Mouse (Mus musculus): ENCODE data around the gene Scmh1. TPM values are rescaled to one million over a fixed set of nuclear protein-coding genes. Genes with fewer than 3 reads are reported as not detected.
"Not testable (repeated sequence)": the region's sequence is repeated elsewhere in the genome, so short reads cannot be mapped to it uniquely, and the experiment has no call there.

Scmh1 gene
- polyA plus RNA-seq, 1 experiment from 2014 or later: 71.4 TPM

- no peaks in the 10 kb centered on the region for H3K36me3 ChIP-seq (ENCODE audit: control insufficient read depth, insufficient read depth)
- WGBS: 16% methylated on average over 3 of the region's 3 CpGs
- no peak overlapping the region; the same call in 1 of the 2 replicates for H3K9ac ChIP-seq (ENCODE audit: low read length)
- peak overlapping the region; percentile 43 for H3K4me2 ChIP-seq (ENCODE audit: low read depth, low read length)
- H3K9me3 ChIP-seq (replicated peaks; ENCODE audit: control insufficient read depth, low read length): no peaks in the 10 kb centered on the region
- peaks cover 34% of the 10 kb centered on the region for H3K4me1 ChIP-seq (ENCODE audit: control insufficient read depth, insufficient read depth, low read length)
- H3K27ac ChIP-seq (ENCODE audit: low read length): peak overlapping the region; percentile 78
- no peaks in the 10 kb centered on the region for H3K27me3 ChIP-seq (ENCODE audit: control insufficient read depth, insufficient read depth, low read length)
- ATAC-seq (replicated peaks; ENCODE audit: extremely low read depth, insufficient read depth, low FRiP score): peak; percentile 86
- H3K4me3 ChIP-seq (ENCODE audit: low read length): 0 out of 2 replicates have a peak overlapping the region, but pooled peaks have one; percentile 0
Measured at GRCm38 (mm10) chr4:120392748-120393147, 12.3 kb upstream of the Scmh1 start.

GRCm38 (mm10) chr4:120400251-120400650 lies 4.8 kb upstream of the Scmh1 start:
- Histone ChIP-seq H3K4me2 (ENCODE audit: low read depth, low read length) (no peak overlapping the region), H3K27me3 (ENCODE audit: control insufficient read depth, insufficient read depth, low read length) (no peaks in the 10 kb centered on the region), H3K27ac (ENCODE audit: low read length) (no peak overlapping the region), H3K4me3 (ENCODE audit: low read length) (no peak overlapping the region), H3K36me3 (ENCODE audit: control insufficient read depth, insufficient read depth) (no peaks in the 10 kb centered on the region), H3K4me1 (ENCODE audit: control insufficient read depth, insufficient read depth, low read length) (peaks cover 16% of the 10 kb centered on the region), H3K9me3 (replicated peaks; ENCODE audit: control insufficient read depth, low read length) (no peaks in the 10 kb centered on the region), H3K9ac (ENCODE audit: low read length) (no peak overlapping the region)
- ATAC-seq (replicated peaks; ENCODE audit: extremely low read depth, insufficient read depth, low FRiP score): no peak
- 90% methylated on average over 3 of the region's 3 CpGs for whole genome bisulfite sequencing

- H3K27ac ChIP-seq (ENCODE audit: low read length); H3K4me3 ChIP-seq (ENCODE audit: low read length); H3K9me3 ChIP-seq (replicated peaks; ENCODE audit: control insufficient read depth, low read length); H3K4me2 ChIP-seq (ENCODE audit: low read depth, low read length); H3K9ac ChIP-seq (ENCODE audit: low read length); H3K4me1 ChIP-seq (ENCODE audit: control insufficient read depth, insufficient read depth, low read length); H3K36me3 ChIP-seq (ENCODE audit: control insufficient read depth, insufficient read depth); ATAC-seq (replicated peaks; ENCODE audit: extremely low read depth, insufficient read depth, low FRiP score); H3K27me3 ChIP-seq (ENCODE audit: control insufficient read depth, insufficient read depth, low read length): not testable (repeated sequence)
Measured at GRCm38 (mm10) chr4:120402105-120402504, 3.0 kb upstream of the Scmh1 start.

- H3K36me3 ChIP-seq (ENCODE audit: control insufficient read depth, insufficient read depth): no peaks in the 10 kb centered on the region
- peaks cover 16% of the 10 kb centered on the region for H3K4me1 ChIP-seq (ENCODE audit: control insufficient read depth, insufficient read depth, low read length)
- H3K4me2 ChIP-seq (ENCODE audit: low read depth, low read length): no peak overlapping the region
- H3K27ac ChIP-seq (ENCODE audit: low read length): no peak overlapping the region
- H3K4me3 ChIP-seq (ENCODE audit: low read length): no peak overlapping the region
- no peaks in the 10 kb centered on the region for H3K9me3 ChIP-seq (replicated peaks; ENCODE audit: control insufficient read depth, low read length)
- H3K27me3 ChIP-seq (ENCODE audit: control insufficient read depth, insufficient read depth, low read length): no peaks in the 10 kb centered on the region
- no peak overlapping the region for H3K9ac ChIP-seq (ENCODE audit: low read length)
- no peak for ATAC-seq (replicated peaks; ENCODE audit: extremely low read depth, insufficient read depth, low FRiP score)
Measured at GRCm38 (mm10) chr4:120404247-120404646, 834 bp upstream of the Scmh1 start.

GRCm38 (mm10) chr4:120404778-120405143 lies 320 bp upstream of the Scmh1 start:
- Histone ChIP-seq H3K9ac (ENCODE audit: low read length) (peak overlapping the region; percentile 100), H3K4me3 (ENCODE audit: low read length) (peak overlapping the region; percentile 99), H3K27ac (ENCODE audit: low read length) (peak overlapping the region; percentile 68), H3K4me2 (ENCODE audit: low read depth, low read length) (peak overlapping the region; percentile 64), H3K27me3 (ENCODE audit: control insufficient read depth, insufficient read depth, low read length) (no peaks in the 10 kb centered on the region), H3K4me1 (ENCODE audit: control insufficient read depth, insufficient read depth, low read length) (peaks cover 16% of the 10 kb centered on the region), H3K9me3 (replicated peaks; ENCODE audit: control insufficient read depth, low read length) (no peaks in the 10 kb centered on the region), H3K36me3 (ENCODE audit: control insufficient read depth, insufficient read depth) (no peaks in the 10 kb centered on the region)
- 9% methylated on average over 15 of the region's 21 CpGs for WGBS
- ATAC-seq (replicated peaks; ENCODE audit: extremely low read depth, insufficient read depth, low FRiP score): no peak

GRCm38 (mm10) chr4:120405806-120406638 lies 941 bp downstream of the Scmh1 start:
- peaks cover 16% of the 10 kb centered on the region for H3K4me1 ChIP-seq (ENCODE audit: control insufficient read depth, insufficient read depth, low read length)
- ATAC-seq (replicated peaks; ENCODE audit: extremely low read depth, insufficient read depth, low FRiP score): peak; percentile 2; the same call in 1 of the 2 replicates
- WGBS: under 1% methylated on average over 25 of the region's 25 CpGs
- H3K9me3 ChIP-seq (replicated peaks; ENCODE audit: control insufficient read depth, low read length): no peaks in the 10 kb centered on the region
- H3K4me3 ChIP-seq (ENCODE audit: low read length): peak overlapping the region; percentile 99
- peak overlapping the region; percentile 99 for H3K27ac ChIP-seq (ENCODE audit: low read length)
- H3K4me2 ChIP-seq (ENCODE audit: low read depth, low read length): peak overlapping the region; percentile 64
- no peaks in the 10 kb centered on the region for H3K27me3 ChIP-seq (ENCODE audit: control insufficient read depth, insufficient read depth, low read length)
- peak overlapping the region; percentile 100 for H3K9ac ChIP-seq (ENCODE audit: low read length)
- no peaks in the 10 kb centered on the region for H3K36me3 ChIP-seq (ENCODE audit: control insufficient read depth, insufficient read depth)

- peak overlapping the region; percentile 100 for H3K9ac ChIP-seq (ENCODE audit: low read length)
Measured at GRCm38 (mm10) chr4:120406639-120407273, 1.7 kb downstream of the Scmh1 start.

GRCm38 (mm10) chr4:120418053-120418452 lies 13.0 kb downstream of the Scmh1 start:
- Histone ChIP-seq H3K4me2 (ENCODE audit: low read depth, low read length) (no peak overlapping the region), H3K27me3 (ENCODE audit: control insufficient read depth, insufficient read depth, low read length) (no peaks in the 10 kb centered on the region), H3K27ac (ENCODE audit: low read length) (no peak overlapping the region), H3K9ac (ENCODE audit: low read length) (no peak overlapping the region), H3K4me3 (ENCODE audit: low read length) (no peak overlapping the region), H3K36me3 (ENCODE audit: control insufficient read depth, insufficient read depth) (no peaks in the 10 kb centered on the region), H3K9me3 (replicated peaks; ENCODE audit: control insufficient read depth, low read length) (no peaks in the 10 kb centered on the region), H3K4me1 (ENCODE audit: control insufficient read depth, insufficient read depth, low read length) (peaks cover 19% of the 10 kb centered on the region)
- 63% methylated on average over 4 of the region's 4 CpGs for WGBS
- no peak for ATAC-seq (replicated peaks; ENCODE audit: extremely low read depth, insufficient read depth, low FRiP score)

More at GRCm38 (mm10) chr4:120406639-120407273, 1.7 kb downstream of the Scmh1 start:
- no peak for ATAC-seq (replicated peaks; ENCODE audit: extremely low read depth, insufficient read depth, low FRiP score)
- H3K36me3 ChIP-seq (ENCODE audit: control insufficient read depth, insufficient read depth): no peaks in the 10 kb centered on the region
- H3K4me1 ChIP-seq (ENCODE audit: control insufficient read depth, insufficient read depth, low read length): peaks cover 19% of the 10 kb centered on the region
- 42% methylated on average over 3 of the region's 3 CpGs for WGBS
- H3K4me3 ChIP-seq (ENCODE audit: low read length): peak overlapping the region; percentile 99
- peak overlapping the region; percentile 64 for H3K4me2 ChIP-seq (ENCODE audit: low read depth, low read length)
- no peaks in the 10 kb centered on the region for H3K9me3 ChIP-seq (replicated peaks; ENCODE audit: control insufficient read depth, low read length)
- H3K27me3 ChIP-seq (ENCODE audit: control insufficient read depth, insufficient read depth, low read length): no peaks in the 10 kb centered on the region
- peak overlapping the region; percentile 99 for H3K27ac ChIP-seq (ENCODE audit: low read length)

- H3K4me1 ChIP-seq (ENCODE audit: control insufficient read depth, insufficient read depth, low read length): peaks cover 19% of the 10 kb centered on the region
- no peak overlapping the region for H3K4me2 ChIP-seq (ENCODE audit: low read depth, low read length)
- H3K9me3 ChIP-seq (replicated peaks; ENCODE audit: control insufficient read depth, low read length): no peaks in the 10 kb centered on the region
- H3K36me3 ChIP-seq (ENCODE audit: control insufficient read depth, insufficient read depth): no peaks in the 10 kb centered on the region
- no peaks in the 10 kb centered on the region for H3K27me3 ChIP-seq (ENCODE audit: control insufficient read depth, insufficient read depth, low read length)
- ATAC-seq (replicated peaks; ENCODE audit: extremely low read depth, insufficient read depth, low FRiP score): no peak
- H3K27ac ChIP-seq (ENCODE audit: low read length): no peak overlapping the region
- H3K4me3 ChIP-seq (ENCODE audit: low read length): no peak overlapping the region
- no peak overlapping the region for H3K9ac ChIP-seq (ENCODE audit: low read length)
Measured at GRCm38 (mm10) chr4:120420193-120420592, 15.1 kb downstream of the Scmh1 start.

Data from heart, embryonic 16.5 days (tissue).